Mouse (Mus musculus) stomach, embryonic 15.5 days (tissue): ENCODE data around the gene Pard3b. TPM values are rescaled to one million over a fixed set of nuclear protein-coding genes. Genes with fewer than 3 reads are reported as not detected.

Experiments used
- ATAC-seq: fragments of 200-750 bp; cut with Nextera tagmentation; 2 replicates; pipeline ENCODE4 v1.8.0; 2017; ENCODE audit warnings: low read depth, moderate number of reproducible peaks, moderate TSS enrichment; ENCODE audit not compliant: insufficient read depth, low FRiP score
- H3K27ac ChIP-seq: fragments of 300-500 bp; sonication (generic); 2 replicates; pipeline ENCODE4 v1.5.1; 2015; ENCODE audit warnings: mild to moderate bottlenecking, inconsistent platforms
- H3K27me3 ChIP-seq: fragments of 300-500 bp; sonication (generic); replicated peaks from 2 replicates; pipeline ENCODE4 v1.6.1; 2015; ENCODE audit warnings: inconsistent platforms
- H3K36me3 ChIP-seq: fragments of 300-500 bp; sonication (generic); 2 replicates; pipeline ENCODE4 v1.6.1; 2015; ENCODE audit warnings: inconsistent platforms
- H3K4me1 ChIP-seq: fragments of 300-500 bp; sonication (generic); 2 replicates; pipeline ENCODE4 v1.6.1; 2015; ENCODE audit warnings: inconsistent platforms
- H3K4me2 ChIP-seq: fragments of 300-500 bp; sonication (generic); 2 replicates; pipeline ENCODE4 v1.6.1; 2015; ENCODE audit warnings: mild to moderate bottlenecking, inconsistent platforms
- H3K4me3 ChIP-seq: fragments of 300-500 bp; sonication (generic); replicated peaks from 2 replicates; pipeline ENCODE4 v1.5.1; 2015; ENCODE audit warnings: inconsistent platforms
- H3K9ac ChIP-seq: fragments of 300-500 bp; sonication (generic); 2 replicates; pipeline ENCODE4 v1.6.1; 2015; ENCODE audit warnings: inconsistent platforms
- H3K9me3 ChIP-seq: fragments of 300-500 bp; sonication (generic); 2 replicates; pipeline ENCODE4 v1.6.1; 2016; ENCODE audit warnings: inconsistent platforms
- WGBS: fragments of 180-500 bp; shearing (Covaris S2); methylation state at CpG from one replicate; pipeline ENCODE4 v1.1.7; 2015; 5-methylcytosine and 5-hydroxymethylcytosine counted together
- polyA plus RNA-seq: library from polyadenylated mRNA; unstranded; fragments of >200 nt; fragmentation: Nextera tagmentation; extraction: Ambion mirVana; gene quantifications from 2 replicates; pipeline ENCODE4 v1.2.1, GENCODE M21; 2015

Pard3b gene
- polyA plus RNA-seq, 1 experiment from 2014 or later = 28.9 TPM

DNA sequence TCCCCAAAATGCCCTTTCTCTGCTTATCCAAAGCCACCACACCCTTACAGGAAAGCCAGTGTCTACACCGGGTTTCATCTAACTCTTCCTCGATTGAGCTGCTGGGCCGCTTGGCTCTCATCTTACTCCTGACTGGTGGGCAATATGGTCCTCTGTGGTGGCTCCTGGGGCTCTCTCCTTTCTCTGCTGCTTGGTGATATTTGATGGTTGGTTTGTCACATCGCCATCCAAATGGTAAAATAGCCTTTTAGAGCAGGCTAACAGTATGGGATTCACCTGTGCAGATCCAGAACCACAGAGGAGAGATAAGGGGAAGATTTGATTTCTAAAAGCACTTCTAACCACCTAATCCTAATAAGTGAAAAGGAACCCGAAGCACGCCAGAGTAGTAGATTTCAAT lies 986.2 kb downstream of the Pard3b start:
- no peaks in the 10 kb centered on the region for H3K4me1 ChIP-seq
- 93% methylated on average over 6 of the region's 6 CpGs for WGBS
- H3K9me3 ChIP-seq = no peaks in the 10 kb centered on the region
- no peak overlapping the region for H3K27ac ChIP-seq
- no peak for ATAC-seq
- no peak overlapping the region for H3K4me3 ChIP-seq
- no peak overlapping the region for H3K4me2 ChIP-seq
- H3K27me3 ChIP-seq = no peaks in the 10 kb centered on the region
- H3K9ac ChIP-seq = no peak overlapping the region
- no peaks in the 10 kb centered on the region for H3K36me3 ChIP-seq

DNA sequence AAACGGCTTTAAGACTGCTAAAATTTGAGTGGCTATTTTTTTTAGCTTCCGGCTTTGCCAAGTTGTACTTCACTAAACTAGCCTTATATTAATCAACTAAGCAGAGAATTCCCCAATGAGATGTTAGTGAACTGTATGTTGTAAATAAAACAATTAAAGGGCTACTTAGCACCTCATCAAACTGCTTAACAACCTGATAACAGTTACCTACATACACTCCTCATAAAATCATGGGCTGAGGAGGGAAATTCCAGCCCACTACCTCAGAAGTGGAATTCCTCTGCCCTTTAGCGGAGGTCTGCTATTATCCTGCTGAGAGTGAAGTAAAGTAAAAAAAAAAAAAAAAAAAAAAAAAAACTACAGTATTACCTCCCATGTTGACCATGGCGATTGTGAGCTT lies 986.7 kb downstream of the Pard3b start:
- Histone ChIP-seq H3K27me3 (no peaks in the 10 kb centered on the region), H3K4me3 (no peak overlapping the region), H3K27ac (no peak overlapping the region), H3K4me1 (no peaks in the 10 kb centered on the region), H3K9me3 (no peaks in the 10 kb centered on the region), H3K4me2 (no peak overlapping the region), H3K9ac (no peak overlapping the region), H3K36me3 (no peaks in the 10 kb centered on the region)
- WGBS = 73% methylated on average over 4 of the region's 4 CpGs
- ATAC-seq = no peak

GRCm38 (mm10) chr1:62625819-62626505 lies 987.3 kb downstream of the Pard3b start:
- Histone ChIP-seq H3K9me3 (no peaks in the 10 kb centered on the region), H3K4me2 (no peak overlapping the region), H3K4me3 (no peak overlapping the region), H3K9ac (no peak overlapping the region), H3K27ac (no peak overlapping the region), H3K4me1 (no peaks in the 10 kb centered on the region), H3K27me3 (no peaks in the 10 kb centered on the region), H3K36me3 (no peaks in the 10 kb centered on the region)
- 64% methylated on average over 10 of the region's 10 CpGs for WGBS
- peak; percentile 78 for ATAC-seq

DNA sequence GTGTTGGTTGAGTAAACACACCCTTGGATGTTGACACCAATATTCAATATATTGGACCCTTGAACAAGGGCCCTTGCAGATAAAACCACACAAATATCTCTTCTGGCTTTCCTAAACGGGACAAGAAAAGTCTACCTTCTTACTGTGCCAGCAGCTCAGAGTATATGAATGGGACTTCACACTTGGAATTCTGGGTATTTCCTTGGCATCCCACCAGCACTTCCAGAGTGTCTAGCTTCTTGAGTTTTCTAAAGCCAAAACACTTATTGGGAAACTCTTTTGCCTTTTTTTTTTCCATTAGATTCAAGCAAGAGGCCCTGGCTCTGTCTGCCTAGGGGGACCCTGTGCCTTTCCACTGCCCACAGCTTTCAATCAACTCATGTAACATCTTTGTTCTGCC lies 991.3 kb downstream of the Pard3b start:
- no peak for ATAC-seq
- no peaks in the 10 kb centered on the region for H3K27me3 ChIP-seq
- no peaks in the 10 kb centered on the region for H3K9me3 ChIP-seq
- H3K9ac ChIP-seq = no peak overlapping the region
- WGBS = 54% methylated on average over 1 of the region's 1 CpGs
- H3K4me1 ChIP-seq = no peaks in the 10 kb centered on the region
- H3K27ac ChIP-seq = no peak overlapping the region
- no peak overlapping the region for H3K4me2 ChIP-seq
- no peaks in the 10 kb centered on the region for H3K36me3 ChIP-seq
- no peak overlapping the region for H3K4me3 ChIP-seq

- ATAC-seq = no peak
- no peak overlapping the region for H3K4me3 ChIP-seq
- H3K9ac ChIP-seq = no peak overlapping the region
- H3K36me3 ChIP-seq = no peaks in the 10 kb centered on the region
- WGBS = 47% methylated on average over 10 of the region's 10 CpGs
- no peak overlapping the region for H3K27ac ChIP-seq
- H3K9me3 ChIP-seq = no peaks in the 10 kb centered on the region
- H3K4me2 ChIP-seq = no peak overlapping the region
- H3K27me3 ChIP-seq = no peaks in the 10 kb centered on the region
- H3K4me1 ChIP-seq = no peaks in the 10 kb centered on the region; the same call in 1 of the 2 replicates
These were observed 993.1 kb downstream of the Pard3b start for GRCm38 (mm10) chr1:62631511-62632305.

DNA sequence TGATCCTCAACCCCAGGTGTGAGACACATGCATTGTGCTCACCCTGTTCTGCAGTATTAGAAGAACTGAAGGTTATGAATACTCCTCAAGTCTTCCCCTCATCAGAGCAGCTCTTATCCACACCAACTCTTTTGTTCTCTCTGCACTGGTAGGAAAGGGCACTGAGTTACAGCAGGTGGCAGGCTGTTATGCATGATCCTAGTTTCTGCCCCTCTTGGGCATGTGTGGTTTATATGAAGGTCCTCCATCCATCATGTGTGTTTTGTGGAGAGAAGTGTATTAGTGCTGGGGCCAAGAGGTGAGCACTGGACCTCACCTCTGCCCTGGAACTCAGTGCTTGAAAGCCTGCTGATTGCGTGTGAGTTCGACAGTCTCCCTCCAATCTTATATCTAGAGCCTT lies 994.3 kb downstream of the Pard3b start:
- Histone ChIP-seq H3K27ac (no peak overlapping the region), H3K4me1 (no peaks in the 10 kb centered on the region; the same call in 1 of the 2 replicates), H3K4me2 (no peak overlapping the region), H3K9me3 (no peaks in the 10 kb centered on the region), H3K4me3 (no peak overlapping the region), H3K9ac (no peak overlapping the region), H3K36me3 (no peaks in the 10 kb centered on the region), H3K27me3 (no peaks in the 10 kb centered on the region)
- WGBS = 87% methylated on average over 2 of the region's 2 CpGs
- no peak for ATAC-seq

DNA sequence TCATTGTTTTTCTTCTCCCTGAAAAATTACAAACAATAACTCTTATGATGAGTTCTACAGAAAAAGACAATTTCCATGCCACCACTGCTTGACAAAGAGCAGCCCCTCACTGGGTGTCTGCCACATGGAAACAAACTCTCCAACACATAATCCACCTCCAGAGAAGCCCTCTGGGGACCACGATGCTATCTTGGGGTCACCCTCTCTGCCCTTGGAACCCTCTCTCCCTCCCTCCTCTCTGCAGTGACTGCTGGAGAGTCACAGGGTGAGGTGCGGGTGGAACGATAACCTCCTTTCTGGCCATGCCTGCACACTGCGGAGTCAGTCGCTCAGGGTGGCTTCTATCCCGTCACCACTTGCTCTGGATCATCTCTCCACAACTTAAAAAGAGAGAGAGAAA lies 996.6 kb downstream of the Pard3b start:
- no peaks in the 10 kb centered on the region for H3K9me3 ChIP-seq
- H3K9ac ChIP-seq = no peak overlapping the region
- H3K27me3 ChIP-seq = no peaks in the 10 kb centered on the region
- H3K4me1 ChIP-seq = no peaks in the 10 kb centered on the region; the same call in 1 of the 2 replicates
- peak; percentile 38; the same call in 1 of the 2 replicates for ATAC-seq
- 60% methylated on average over 6 of the region's 6 CpGs for WGBS
- no peak overlapping the region for H3K27ac ChIP-seq
- no peaks in the 10 kb centered on the region for H3K36me3 ChIP-seq
- H3K4me3 ChIP-seq = no peak overlapping the region
- no peak overlapping the region for H3K4me2 ChIP-seq

GRCm38 (mm10) chr1:62636906-62637673 lies 998.5 kb downstream of the Pard3b start:
- no peaks in the 10 kb centered on the region; the same call in 1 of the 2 replicates for H3K4me1 ChIP-seq
- no peaks in the 10 kb centered on the region for H3K9me3 ChIP-seq
- peak; percentile 84; the same call in 1 of the 2 replicates for ATAC-seq
- no peaks in the 10 kb centered on the region for H3K36me3 ChIP-seq
- WGBS = 85% methylated on average over 6 of the region's 6 CpGs
- no peaks in the 10 kb centered on the region for H3K27me3 ChIP-seq
- H3K4me2 ChIP-seq = no peak overlapping the region
- no peak overlapping the region for H3K9ac ChIP-seq
- no peak overlapping the region for H3K4me3 ChIP-seq
- peak overlapping the region; percentile 53; the same call in 1 of the 2 replicates for H3K27ac ChIP-seq

DNA sequence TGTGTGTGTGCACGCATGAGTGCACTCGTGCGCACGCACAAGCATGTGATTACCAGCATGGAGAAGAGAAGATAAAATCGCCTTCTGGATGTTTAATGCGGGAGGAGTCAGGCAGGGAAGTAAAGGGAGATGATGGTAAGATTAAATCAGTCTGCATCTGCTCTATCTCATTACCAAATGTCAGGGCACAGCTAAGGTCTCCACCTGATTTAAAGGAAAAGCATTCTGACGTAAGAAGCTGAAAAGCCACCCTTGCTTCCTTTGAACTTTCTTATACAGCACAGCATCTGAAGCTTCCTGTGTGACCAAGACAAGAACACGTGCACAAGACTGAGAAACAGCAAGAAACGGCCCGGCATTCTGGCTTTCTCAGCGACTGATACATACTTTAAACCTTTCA lies 1000.4 kb downstream of the Pard3b start:
- Histone ChIP-seq H3K9me3 (no peaks in the 10 kb centered on the region), H3K27ac (no peak overlapping the region), H3K4me3 (no peak overlapping the region), H3K36me3 (no peaks in the 10 kb centered on the region), H3K4me1 (no peaks in the 10 kb centered on the region; the same call in 1 of the 2 replicates), H3K27me3 (no peaks in the 10 kb centered on the region), H3K4me2 (no peak overlapping the region), H3K9ac (no peak overlapping the region)
- 88% methylated on average over 11 of the region's 11 CpGs for WGBS
- ATAC-seq = no peak

- Histone ChIP-seq H3K9ac (no peak overlapping the region), H3K9me3 (no peaks in the 10 kb centered on the region), H3K4me1 (no peaks in the 10 kb centered on the region; the same call in 1 of the 2 replicates), H3K4me3 (no peak overlapping the region), H3K36me3 (no peaks in the 10 kb centered on the region), H3K4me2 (no peak overlapping the region), H3K27ac (no peak overlapping the region), H3K27me3 (no peaks in the 10 kb centered on the region)
- ATAC-seq = no peak
- 83% methylated on average over 4 of the region's 4 CpGs for WGBS
These were observed 1000.8 kb downstream of the Pard3b start for GRCm38 (mm10) chr1:62639440-62639839.

- Histone ChIP-seq H3K4me2 (no peak overlapping the region), H3K4me3 (no peak overlapping the region), H3K27ac (no peak overlapping the region), H3K4me1 (peaks cover 5% of the 10 kb centered on the region; the same call in 1 of the 2 replicates), H3K36me3 (no peaks in the 10 kb centered on the region), H3K27me3 (no peaks in the 10 kb centered on the region), H3K9ac (no peak overlapping the region), H3K9me3 (no peaks in the 10 kb centered on the region)
- no peak for ATAC-seq
- whole genome bisulfite sequencing = 68% methylated on average over 8 of the region's 8 CpGs
These were observed 1006.1 kb downstream of the Pard3b start for GRCm38 (mm10) chr1:62644631-62645278.
